Mouse (Mus musculus) liver, postnatal 0 days (tissue): ENCODE results near the gene Sox6.

ENCODE experiments used
- CTCF ChIP-seq: sonication (generic); IDR thresholded peaks from 2 replicates; pipeline ENCODE4 v1.5.1; 2016; ENCODE audit warnings: antibody characterized with exemption, low read depth
- EP300 ChIP-seq: IDR thresholded peaks from 2 replicates; pipeline ENCODE4 v1.6.1; 2016; ENCODE audit warnings: antibody characterized with exemption, low read depth, mild to moderate bottlenecking

DNA sequence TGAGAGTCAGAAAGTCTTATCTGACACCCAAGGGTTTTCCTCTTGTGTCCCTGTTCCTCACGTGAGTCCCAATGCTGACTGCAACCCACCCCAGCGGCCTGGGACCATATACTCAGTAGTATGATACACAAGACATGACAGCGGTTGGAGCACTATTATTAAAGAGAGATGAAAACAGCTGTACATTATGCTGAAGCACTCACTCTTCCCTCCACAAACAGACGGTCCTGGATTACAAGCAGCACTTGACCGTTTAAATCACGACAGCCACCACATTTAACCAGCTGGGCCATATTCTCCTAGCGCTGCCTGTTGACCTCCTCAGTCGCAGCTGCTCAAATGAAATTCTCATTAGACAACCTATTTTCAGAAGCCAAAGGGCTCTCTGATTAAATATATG lies 272.3 kb downstream of the Sox6 start:
- TF ChIP-seq EP300 (no peak), CTCF (no peak)
